Mouse (Mus musculus) kidney, postnatal 10 days (tissue): ENCODE results near the gene Nrg4.

Experiments used
- DNase-seq: peaks from one replicate; pipeline ENCODE4 v3.0.0; 2021; ENCODE audit warnings: mixed read lengths

Nrg4 gene

GRCm38 (mm10) chr9:55326515-55327233 is at the start of gene Nrg4, which contains the start of gene Tmem266:
TSS of gene Nrg4 (minus strand) at chr9:55326844.
TSS of gene Tmem266 (plus strand) at chr9:55326913.
- peak; percentile 84 for DNase-seq

DNA sequence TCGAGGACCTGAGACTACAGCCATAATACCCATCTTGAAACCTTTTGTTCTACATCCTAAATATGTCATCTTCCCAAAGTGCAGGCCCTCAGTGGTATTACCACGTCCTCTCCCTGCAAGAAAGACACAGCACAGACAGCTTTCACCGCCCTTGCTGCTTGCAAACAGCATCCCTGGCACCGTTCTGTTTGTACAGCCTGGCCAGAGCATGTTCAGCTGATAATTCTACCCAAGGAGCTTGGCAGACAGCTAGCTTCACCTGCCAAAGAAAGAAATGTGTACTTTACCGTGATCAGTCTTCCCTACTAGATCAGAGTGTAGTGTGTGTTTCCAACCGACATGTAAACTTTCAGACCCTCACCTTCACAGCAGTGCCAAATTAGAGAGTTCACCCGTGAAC is 45.3 kb upstream of the Nrg4 start:
- no peak for DNase-seq

GRCm38 (mm10) chr9:55368011-55368410 is 41.4 kb upstream of the Nrg4 start:
- DNase-seq: no peak

GRCm38 (mm10) chr9:55363707-55364106 is 37.1 kb upstream of the Nrg4 start:
- no peak for DNase-seq

- DNase-seq: no peak
These were observed 35.3 kb upstream of the Nrg4 start for GRCm38 (mm10) chr9:55361969-55362368.

- DNase-seq: no peak
These were observed 34.2 kb upstream of the Nrg4 start for GRCm38 (mm10) chr9:55360861-55361260.

- no peak for DNase-seq
These were observed 33.7 kb upstream of the Nrg4 start for GRCm38 (mm10) chr9:55360372-55360771.

- DNase-seq: no peak
These were observed 30.5 kb upstream of the Nrg4 start for GRCm38 (mm10) chr9:55357164-55357563.

GRCm38 (mm10) chr9:55355270-55355834 is 28.7 kb upstream of the Nrg4 start:
- no peak for DNase-seq

- no peak for DNase-seq
These were observed 28.0 kb upstream of the Nrg4 start for GRCm38 (mm10) chr9:55354686-55355085.

DNA sequence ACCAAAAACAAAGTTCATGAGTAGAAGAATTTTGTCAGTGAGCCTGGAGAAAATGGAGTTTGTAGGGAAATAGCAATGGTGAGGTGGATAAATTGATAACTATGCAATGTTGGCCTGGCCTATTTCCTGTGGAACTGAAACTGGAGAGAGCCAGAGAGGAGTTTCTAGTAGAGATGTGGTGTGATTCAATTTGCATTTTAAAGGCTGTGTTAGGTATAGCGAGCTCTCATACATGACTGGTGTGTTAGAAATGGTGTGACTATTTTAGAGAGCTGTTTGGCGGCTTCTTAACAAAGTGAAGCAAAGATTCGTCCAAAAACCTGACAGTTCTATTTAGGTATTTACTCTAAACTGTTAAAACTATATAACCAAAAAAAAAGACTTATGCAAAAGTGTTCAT is 22.0 kb upstream of the Nrg4 start:
- no peak for DNase-seq

DNA sequence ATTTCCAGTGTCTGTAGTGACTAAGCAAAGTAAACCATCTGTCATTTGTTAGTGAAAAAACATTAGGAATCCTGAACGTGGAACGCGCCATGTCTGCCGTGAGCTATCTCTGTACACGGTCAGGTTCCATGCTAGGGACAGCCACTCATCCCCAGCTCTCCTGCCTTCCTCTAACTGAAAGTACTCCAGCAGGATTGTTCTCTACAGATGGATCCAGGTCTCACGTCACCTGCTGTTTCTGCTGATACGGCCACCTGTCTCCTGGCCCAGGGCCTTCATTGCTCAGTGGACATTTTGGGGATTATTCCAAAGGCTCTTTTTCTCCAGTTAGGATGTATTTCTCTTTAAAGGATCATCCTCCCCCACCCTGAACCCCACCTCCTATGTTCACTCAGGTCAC is 18.7 kb upstream of the Nrg4 start:
- no peak for DNase-seq

GRCm38 (mm10) chr9:55344165-55344564 is 17.5 kb upstream of the Nrg4 start:
- no peak for DNase-seq

DNA sequence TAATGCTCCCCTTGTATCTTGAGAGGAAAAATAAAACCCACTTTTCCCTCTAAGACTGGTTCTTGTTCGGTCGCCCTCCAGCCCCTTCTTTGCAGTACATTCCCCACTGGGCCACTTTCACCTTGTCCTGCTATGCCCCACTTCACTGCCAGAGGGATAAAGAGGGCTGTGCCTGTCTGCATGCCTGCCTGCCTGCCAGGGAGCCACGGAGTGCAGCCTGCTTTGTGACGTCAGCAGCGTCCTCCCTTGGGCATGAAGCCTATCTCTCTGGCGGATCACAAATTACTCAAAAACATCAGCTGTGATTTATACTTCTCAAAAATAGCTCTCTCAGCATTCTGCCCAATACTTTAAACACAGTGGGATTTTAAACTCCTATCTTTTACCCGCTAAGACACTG is 6.3 kb upstream of the Nrg4 start:
- peak; percentile 35 for DNase-seq

GRCm38 (mm10) chr9:55332476-55332875 is 5.8 kb upstream of the Nrg4 start:
- DNase-seq: no peak

GRCm38 (mm10) chr9:55329401-55329800 is 2.8 kb upstream of the Nrg4 start:
- no peak for DNase-seq

GRCm38 (mm10) chr9:55328151-55328918 is 1.7 kb upstream of the Nrg4 start:
- no peak for DNase-seq

DNA sequence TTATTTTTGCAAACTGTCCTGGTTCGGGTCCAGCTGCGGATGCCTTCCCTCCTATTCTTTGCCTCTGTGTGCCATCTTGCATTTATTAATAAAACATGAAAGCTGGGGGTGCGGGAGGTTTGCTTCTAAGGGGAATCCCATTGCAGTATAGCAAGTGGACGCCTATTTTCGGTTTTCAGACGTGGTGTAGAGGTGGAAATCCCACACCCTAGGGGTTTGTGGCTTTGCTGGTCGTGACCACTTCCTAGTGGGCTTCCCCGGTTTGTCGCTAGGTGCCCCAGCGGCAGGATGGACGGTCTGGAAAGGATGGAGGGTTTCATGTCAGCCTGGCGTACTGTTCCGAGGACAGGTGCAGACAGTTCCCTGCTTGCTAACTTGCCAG is 581 bp upstream of the Nrg4 start:
- no peak for DNase-seq

GRCm38 (mm10) chr9:55325564-55326514 is 805 bp downstream of the Nrg4 start:
- DNase-seq: no peak

- DNase-seq: no peak
These were observed 1.6 kb downstream of the Nrg4 start for GRCm38 (mm10) chr9:55325061-55325460.

DNA sequence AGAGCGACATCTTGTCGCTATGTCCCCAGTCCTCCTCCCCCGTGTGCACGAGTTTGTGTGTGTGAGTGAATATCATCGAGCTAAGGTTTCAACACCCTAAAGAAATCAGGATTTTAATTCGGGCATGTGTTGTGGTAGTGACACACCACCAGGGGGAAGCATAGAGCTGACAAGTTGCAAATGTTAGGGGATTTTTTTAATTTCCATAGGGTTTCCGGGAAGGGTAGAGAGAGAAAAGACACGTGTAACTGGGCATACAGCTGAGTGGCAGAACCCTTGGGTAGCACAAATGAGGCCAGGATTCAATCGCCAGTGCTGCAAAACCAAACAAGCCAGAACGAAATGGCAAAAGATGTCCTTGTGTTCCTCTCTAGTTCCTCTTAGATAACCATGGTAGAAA is 2.1 kb downstream of the Nrg4 start:
- DNase-seq: no peak

DNA sequence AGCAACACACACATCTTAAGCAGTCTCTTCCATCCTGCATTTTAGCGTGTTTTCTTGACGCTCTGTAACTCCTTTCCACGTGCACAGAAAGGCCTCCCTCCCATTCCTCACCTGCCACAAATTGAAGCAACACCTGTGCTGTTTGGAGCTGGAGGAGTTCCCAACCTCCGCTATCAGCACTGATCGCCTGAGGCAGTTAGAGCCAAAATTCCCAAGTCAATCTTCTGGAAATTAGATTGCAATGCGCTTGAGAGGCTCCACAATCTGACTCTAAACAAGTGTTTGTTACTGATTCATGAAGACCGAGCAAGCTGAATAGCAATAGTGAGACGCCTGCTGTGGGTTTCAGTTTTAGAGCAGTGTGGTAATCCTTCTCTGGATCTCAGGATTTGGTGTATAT is 2.6 kb downstream of the Nrg4 start:
- DNase-seq: peak; percentile 10

- no peak for DNase-seq
These were observed 4.0 kb downstream of the Nrg4 start for GRCm38 (mm10) chr9:55322641-55323040.
